Mouse (Mus musculus) hindbrain, embryonic 11.5 days (tissue): ENCODE measurements around the gene Defa22. TPM values are rescaled to one million over a fixed set of nuclear protein-coding genes. Genes with fewer than 3 reads are reported as not detected.
"Not testable (repeated sequence)": the region's sequence is repeated elsewhere in the genome, so short reads cannot be mapped to it uniquely, and the experiment has no call there.

Experiments
- ATAC-seq: fragments of 200-750 bp; cut with Nextera tagmentation; 2 replicates; pipeline ENCODE4 v1.8.0; 2017; ENCODE audit warnings: mild to moderate bottlenecking, moderate TSS enrichment, moderate library complexity; ENCODE audit not compliant: low FRiP score
- DNase-seq: peaks from one replicate; pipeline ENCODE4 v3.0.0-alpha.2; 2015; ENCODE audit warnings: low spot score
- H3K27ac ChIP-seq: fragments of 300-500 bp; sonication (generic); 2 replicates; pipeline ENCODE4 v1.5.1; 2014; ENCODE audit warnings: mild to moderate bottlenecking, low read depth, low read length
- H3K27me3 ChIP-seq: fragments of 300-500 bp; sonication (generic); 2 replicates; pipeline ENCODE4 v1.6.1; 2014; ENCODE audit warnings: mild to moderate bottlenecking, low read length, moderate library complexity, mixed read lengths; ENCODE audit not compliant: control insufficient read depth, insufficient read depth
- H3K36me3 ChIP-seq: fragments of 300-500 bp; sonication (generic); 2 replicates; pipeline ENCODE4 v1.6.1; 2014; ENCODE audit warnings: mild to moderate bottlenecking, low read length, moderate library complexity, mixed read lengths; ENCODE audit not compliant: control insufficient read depth, insufficient read depth
- H3K4me1 ChIP-seq: fragments of 300-500 bp; sonication (generic); replicated peaks from 2 replicates; pipeline ENCODE4 v1.6.1; 2014; ENCODE audit warnings: low read length, mixed read lengths; ENCODE audit not compliant: control insufficient read depth, insufficient read depth
- H3K4me2 ChIP-seq: fragments of 300-500 bp; sonication (generic); replicated peaks from 2 replicates; pipeline ENCODE4 v1.6.1; 2014; ENCODE audit warnings: mild to moderate bottlenecking, low read depth, low read length
- H3K4me3 ChIP-seq: fragments of 300-500 bp; sonication (generic); 2 replicates; pipeline ENCODE4 v1.5.1; 2014; ENCODE audit warnings: low read depth, low read length
- H3K9ac ChIP-seq: fragments of 300-500 bp; sonication (generic); 2 replicates; pipeline ENCODE4 v1.6.1; 2014; ENCODE audit warnings: low read depth, low read length
- H3K9me3 ChIP-seq: fragments of 300-500 bp; sonication (generic); 2 replicates; pipeline ENCODE4 v1.6.1; 2016; ENCODE audit warnings: low read length; ENCODE audit not compliant: control insufficient read depth
- WGBS: fragments of 180-500 bp; shearing (Covaris S2); extraction: QIAGEN DNeasy Blood & Tissue Kit; methylation state at CpG from one replicate; pipeline ENCODE4 v1.1.7; 2014; 5-methylcytosine and 5-hydroxymethylcytosine counted together
- polyA plus RNA-seq: library from polyadenylated mRNA; unstranded; fragments of >200 nt; fragmentation: Nextera tagmentation; extraction: Ambion mirVana; gene quantifications from 2 replicates; pipeline ENCODE4 v1.2.1, GENCODE M21; 2014

Defa22 gene
- not detected in 2 replicates for polyA plus RNA-seq

GRCm38 (mm10) chr8:21161977-21162376 is at the start of gene Defa22:
TSS of gene Defa22 (plus strand) at chr8:21162277.
- H3K4me1 ChIP-seq, H3K27ac ChIP-seq: not testable (repeated sequence)
- WGBS = no CpG with 5 or more reads among the region's 1 CpGs

GRCm38 (mm10) chr8:21134342-21134741 is 27.7 kb upstream of the Defa22 start, which contains the start of gene Defa30:
TSS of gene Defa30 (plus strand) at chr8:21134642.
- H3K4me2 ChIP-seq, H3K9me3 ChIP-seq, H3K9ac ChIP-seq, H3K27me3 ChIP-seq, H3K27ac ChIP-seq, H3K4me1 ChIP-seq, DNase-seq, ATAC-seq, H3K36me3 ChIP-seq, H3K4me3 ChIP-seq: not testable (repeated sequence)
- WGBS = 52% methylated on average over 3 of the region's 3 CpGs

More at GRCm38 (mm10) chr8:21161977-21162376, at the start of gene Defa22:
- not testable (repeated sequence) for DNase-seq, ATAC-seq, H3K4me2 ChIP-seq, H3K9me3 ChIP-seq, H3K9ac ChIP-seq, H3K4me3 ChIP-seq, H3K27me3 ChIP-seq, H3K36me3 ChIP-seq

GRCm38 (mm10) chr8:21191314-21191713 is 29.2 kb downstream of the Defa22 start, which contains the start of gene Defa31:
TSS of gene Defa31 (plus strand) at chr8:21191614.
- not testable (repeated sequence) for H3K9me3 ChIP-seq, H3K4me2 ChIP-seq, H3K4me1 ChIP-seq, H3K27me3 ChIP-seq, DNase-seq, H3K36me3 ChIP-seq, H3K9ac ChIP-seq, H3K27ac ChIP-seq, H3K4me3 ChIP-seq, ATAC-seq
- no CpG with 5 or more reads among the region's 1 CpGs for WGBS

- not testable (repeated sequence) for DNase-seq, H3K36me3 ChIP-seq, H3K9ac ChIP-seq, H3K4me3 ChIP-seq, H3K9me3 ChIP-seq, H3K27ac ChIP-seq, ATAC-seq, H3K27me3 ChIP-seq, H3K4me1 ChIP-seq, H3K4me2 ChIP-seq
- no CpG with 5 or more reads among the region's 1 CpGs for WGBS
Observed at GRCm38 (mm10) chr8:21201261-21201660, 39.2 kb downstream of the Defa22 start, which contains the start of gene Gm15293. TSS of gene Gm15293 (plus strand) at chr8:21201561.

Other genes with a start within 250 kb of the Defa22 start
- not detected in 2 replicates for gene Gm6040, start 240.2 kb upstream of the Defa22 start, polyA plus RNA-seq
- not detected in 2 replicates for gene AY761185, start 217.6 kb upstream of the Defa22 start, polyA plus RNA-seq
- gene Defa21, start 136.7 kb upstream of the Defa22 start, polyA plus RNA-seq = not detected in 2 replicates
- not detected in 2 replicates for gene Defa23, start 107.2 kb upstream of the Defa22 start, polyA plus RNA-seq
- not detected in 2 replicates for gene Defa35, start 97.2 kb upstream of the Defa22 start, polyA plus RNA-seq
- gene Defa25, start 77.8 kb upstream of the Defa22 start, polyA plus RNA-seq = not detected in 2 replicates
- not detected in 2 replicates for gene Gm14851, start 66.2 kb upstream of the Defa22 start, polyA plus RNA-seq
- gene Defa30, start 27.6 kb upstream of the Defa22 start, polyA plus RNA-seq = not detected in 2 replicates
- gene Defa31, start 29.3 kb downstream of the Defa22 start, polyA plus RNA-seq = not detected in 2 replicates
- gene Gm15293, start 39.3 kb downstream of the Defa22 start, polyA plus RNA-seq = not detected in 2 replicates
- not detected in 2 replicates for gene Gm15292, start 87.5 kb downstream of the Defa22 start, polyA plus RNA-seq
- gene Defa27, start 153.3 kb downstream of the Defa22 start, polyA plus RNA-seq = not detected in 2 replicates
- not detected in 2 replicates for gene Defa29, start 164.7 kb downstream of the Defa22 start, polyA plus RNA-seq
- gene Defa2, start 216.2 kb downstream of the Defa22 start, polyA plus RNA-seq = not detected in 2 replicates
- not detected in 2 replicates for gene Defa33, start 229.5 kb downstream of the Defa22 start, polyA plus RNA-seq